In genomic region chr9:108146451-108146850, GRCm38 (mm10) we compare ENCODE assay signal across 13 mouse cellular contexts. TPM values are rescaled to one million over a fixed set of nuclear protein-coding genes. Genes with fewer than 3 reads are reported as not detected.
DNase-seq lines count a peak whose midpoint lies in the region; ATAC-seq and TF ChIP-seq lines count a peak whose summit lies in the region.
"Had no signal": no experiment of that assay in that cellular context is flagged by ENCODE, and none has a peak within 500 bp of the region (broad histone marks: within the 10 kb centered on the region; RNA-seq: fewer than 3 reads in every experiment).

No protein-coding gene starts in this region.

- no peak overlapping the region for H3K4me3 ChIP-seq in layer of hippocampus, adult 2 months
- no peak overlapping the region for H3K4me3 ChIP-seq in thymus, adult 2 months (ENCODE audit: control insufficient read depth, insufficient read depth, low read length)
- H3K4me3 ChIP-seq: midbrain, embryonic 12.5 days; neural tube, embryonic 13.5 days had no signal

- no peaks in the 10 kb centered on the region for H3K27me3 ChIP-seq in thymus, adult 2 months (ENCODE audit: control insufficient read depth, insufficient read depth, low read length)
- H3K27me3 ChIP-seq: midbrain, embryonic 12.5 days; neural tube, embryonic 13.5 days had no signal

- ATAC-seq in granulocyte monocyte progenitor cell, adult 5-6 weeks (replicated peaks; ENCODE audit: poor library complexity, severe bottlenecking), result peak; percentile 72
- ATAC-seq: forebrain, embryonic 16.5 days had no signal

- H3K4me1 ChIP-seq in thymus, adult 2 months (replicated peaks; ENCODE audit: control insufficient read depth, insufficient read depth, low read length), result peaks cover 39% of the 10 kb centered on the region

- peak overlapping the region; percentile 84 for H3K27ac ChIP-seq in layer of hippocampus, adult 2 months
- no peak overlapping the region for H3K27ac ChIP-seq in thymus, adult 2 months (ENCODE audit: control insufficient read depth, insufficient read depth, low read length)
- H3K27ac ChIP-seq: midbrain, embryonic 12.5 days; neural tube, embryonic 13.5 days had no signal

- TF ChIP-seq CTCF in layer of hippocampus, adult 2 months (conservative IDR thresholded peaks at IDR 0.05), result no peak
- no peak for TF ChIP-seq CTCF in thymus, adult 2 months (IDR thresholded peaks at IDR 0.05; ENCODE audit: borderline replicate concordance, control insufficient read depth, extremely low read depth, insufficient read depth, low read length, poor library complexity)

- TF ChIP-seq POLR2A in thymus, adult 2 months (IDR thresholded peaks at IDR 0.05; ENCODE audit: control insufficient read depth, extremely low read depth, insufficient read depth, low read length, poor library complexity), result no peak

- DNase-seq in layer of hippocampus, adult 2 months (ENCODE audit: low spot score in 2 of 2), result no peak
- no peak for DNase-seq in layer of hippocampus, adult 8-10 months (ENCODE audit: low spot score in 2 of 2)
- DNase-seq in MEL-GATA-1-ER (ENCODE audit: extremely low read depth, low read depth), result peak; percentile 38
- peak; percentile 64 for DNase-seq in thymus, adult 2 months
- no peak for DNase-seq in frontal cortex, postnatal 25 days (ENCODE audit: low spot score in 2 of 2)
- DNase-seq in adrenal gland, adult 2 months, result no peak
- no peak for DNase-seq in adrenal gland, adult (ENCODE audit: inconsistent age in 2 of 2, low spot score in 1 of 2)
- DNase-seq: heart, postnatal 14 days; lung, adult 2 months had no signal

- no peaks in the 10 kb centered on the region for H3K36me3 ChIP-seq in thymus, adult 2 months (ENCODE audit: control insufficient read depth, insufficient read depth, low read length)
- H3K36me3 ChIP-seq: midbrain, embryonic 12.5 days; neural tube, embryonic 13.5 days had no signal

- 15% methylated on average over 4 of the region's 4 CpGs for WGBS in thymus, adult 2 months

RNA-seq across cellular contexts. Expression of gene Bsn, which starts 43.7 kb away (rescaled TPM):
- 100 to 1,000 TPM; 236 to 246 TPM for total RNA-seq in layer of hippocampus, adult 2 months (2021)
- 100 to 1,000 TPM; 192 to 224 (median 203) TPM for total RNA-seq in layer of hippocampus, adult 8-10 months (2022)
- total RNA-seq in granulocyte monocyte progenitor cell, adult 5-6 weeks (2014; fragmentation: Nextera tagmentation), result 6.2 and 9.0 TPM in 2 replicates
- 3.2 and 3.7 TPM in 2 replicates for total RNA-seq in granulocyte monocyte progenitor cell, adult 5-6 weeks (2017)
- polyA plus RNA-seq in thymus, adult 2 months (2012; rRNA removed), result 2.6 and 4.3 TPM in 2 replicates
- 1 to 10 TPM; 5.0 to 5.2 TPM for total RNA-seq in adrenal gland, adult 2 months (2021)
- 4.1 and 4.3 TPM in 2 replicates for polyA plus RNA-seq in adrenal gland, adult 2 months (2012; rRNA removed)

RNA-seq across cellular contexts. Expression of gene Apeh, which starts 52.0 kb away (rescaled TPM):
- 10 to 100 TPM; 35.3 to 37.0 TPM for total RNA-seq in layer of hippocampus, adult 2 months (2021)
- 10 to 100 TPM; 33.9 to 45.8 (median 35.5) TPM for total RNA-seq in layer of hippocampus, adult 8-10 months (2022)
- total RNA-seq in granulocyte monocyte progenitor cell, adult 5-6 weeks (2014; fragmentation: Nextera tagmentation), result 72.6 and 79.0 TPM in 2 replicates
- total RNA-seq in granulocyte monocyte progenitor cell, adult 5-6 weeks (2017), result 75.8 and 83.2 TPM in 2 replicates
- 131 and 163 TPM in 2 replicates for polyA plus RNA-seq in thymus, adult 2 months (2012; rRNA removed)
- 10 to 100 TPM; 90.2 to 91.6 TPM for total RNA-seq in adrenal gland, adult 2 months (2021)
- polyA plus RNA-seq in adrenal gland, adult 2 months (2012; rRNA removed), result 96.2 and 121 TPM in 2 replicates

Comparison
In these comparisons a context has a peak if more than half of its experiments do, and no peak if none do; other contexts are left out.
1. DNase-seq: peak in MEL-GATA-1-ER (single experiment) and thymus, adult 2 months (single experiment); none in layer of hippocampus, adult 2 months (0 of 2), layer of hippocampus, adult 8-10 months (0 of 2), frontal cortex, postnatal 25 days (0 of 2), adrenal gland, adult 2 months (single experiment) and adrenal gland, adult (0 of 2).
2. RNA of gene Bsn, which starts 43.7 kb away (total RNA-seq): 236 to 246 TPM in layer of hippocampus, adult 2 months and 192 to 224 TPM in layer of hippocampus, adult 8-10 months; 3.2 to 9.0 TPM in granulocyte monocyte progenitor cell, adult 5-6 weeks and 5.0 to 5.2 TPM in adrenal gland, adult 2 months; every median in the first group is over 10 times any median in the second.